Mouse (Mus musculus) T-helper 1 cell (primary cell): ENCODE data around the gene Pak3.
"Not testable (repeated sequence)": the region's sequence is repeated elsewhere in the genome, so short reads cannot be mapped to it uniquely, and the experiment has no call there.

Source experiments
- in situ Hi-C: fragments of 300-600 bp; cut with MboI, MseI; formaldehyde crosslinking; loops from one replicate; pipeline ENCODE4 v1.15.1; 2025; ENCODE audit warnings: high pct_unique_total_duplicates

Pak3 gene

DNA sequence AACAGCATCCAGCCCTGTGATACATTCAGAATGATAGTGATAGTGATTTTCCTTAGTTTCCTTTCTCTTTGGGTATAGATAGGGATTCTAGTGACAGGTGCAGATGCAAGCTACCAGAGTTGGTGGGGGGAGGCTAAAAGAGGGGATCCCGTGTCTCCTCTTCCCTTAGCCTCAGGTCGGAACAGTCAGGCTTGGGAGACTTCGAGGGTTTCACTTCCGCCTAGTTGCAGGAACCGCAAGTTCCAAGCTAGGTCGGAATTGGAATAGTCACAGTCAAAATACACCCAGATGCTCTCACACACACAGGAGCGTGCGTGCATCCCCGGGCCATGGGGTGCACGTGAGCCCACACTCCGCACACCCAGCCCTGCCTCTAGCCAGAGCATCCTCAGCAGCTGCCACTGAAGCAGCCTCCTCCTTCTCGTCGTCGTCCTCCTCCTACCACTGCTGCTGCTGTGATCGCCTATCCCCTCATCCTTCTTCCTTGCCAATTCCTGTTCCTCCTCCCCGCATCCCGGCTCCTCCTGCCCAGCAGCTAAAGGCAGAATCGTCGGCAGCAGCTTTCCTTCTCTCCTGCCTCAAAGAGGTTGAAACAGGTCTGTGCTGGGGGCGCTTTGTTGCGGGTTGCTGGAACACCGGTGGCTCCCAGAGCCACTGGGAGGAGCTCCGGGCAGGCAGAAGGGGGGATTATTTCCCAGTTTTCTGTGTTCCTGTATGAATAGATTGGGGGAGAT is at the start of gene Pak3:
TSS of gene Pak3 (plus strand) at position 424 of the 734 bp plus-strand sequence.
- in situ Hi-C loops = no loop called here

- in situ Hi-C loops = no loop called here
These were observed 35.5 kb upstream of the Pak3 start for GRCm38 (mm10) chrX:143482866-143483265.

DNA sequence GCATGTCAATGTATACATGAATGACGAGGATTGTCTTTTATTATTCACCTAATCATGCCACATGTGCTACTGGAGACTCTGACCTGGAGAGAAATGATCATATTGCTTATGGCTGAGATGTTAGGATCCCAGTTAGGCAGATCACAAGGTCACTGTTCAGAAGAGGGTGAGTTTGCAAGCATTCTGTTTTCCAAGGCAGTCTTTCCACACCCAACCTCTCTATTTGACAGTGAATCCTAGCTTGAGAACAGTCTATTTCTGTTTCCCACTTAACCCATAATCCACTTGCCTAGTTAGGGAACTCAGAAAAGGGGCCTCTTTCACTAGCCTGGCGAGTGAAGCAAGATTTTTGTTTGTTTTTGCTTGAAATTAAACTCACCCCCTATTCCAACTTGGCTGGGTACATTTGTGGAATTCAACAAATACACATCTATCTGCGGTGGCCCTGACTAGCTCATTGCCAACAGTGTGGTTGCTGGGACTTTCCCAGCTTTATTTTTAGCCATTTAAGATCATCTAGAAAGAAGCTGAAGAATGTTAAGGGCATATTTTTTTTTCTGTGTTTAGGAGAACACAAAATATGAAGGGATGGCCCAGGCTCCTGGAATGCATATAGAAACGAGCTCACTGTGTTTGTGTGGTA is 17.2 kb upstream of the Pak3 start:
- in situ Hi-C loops = loop anchor here (10.0 kb wide), 1 partner anchor 1826 kb away; no protein-coding TSS in a partner anchor

DNA sequence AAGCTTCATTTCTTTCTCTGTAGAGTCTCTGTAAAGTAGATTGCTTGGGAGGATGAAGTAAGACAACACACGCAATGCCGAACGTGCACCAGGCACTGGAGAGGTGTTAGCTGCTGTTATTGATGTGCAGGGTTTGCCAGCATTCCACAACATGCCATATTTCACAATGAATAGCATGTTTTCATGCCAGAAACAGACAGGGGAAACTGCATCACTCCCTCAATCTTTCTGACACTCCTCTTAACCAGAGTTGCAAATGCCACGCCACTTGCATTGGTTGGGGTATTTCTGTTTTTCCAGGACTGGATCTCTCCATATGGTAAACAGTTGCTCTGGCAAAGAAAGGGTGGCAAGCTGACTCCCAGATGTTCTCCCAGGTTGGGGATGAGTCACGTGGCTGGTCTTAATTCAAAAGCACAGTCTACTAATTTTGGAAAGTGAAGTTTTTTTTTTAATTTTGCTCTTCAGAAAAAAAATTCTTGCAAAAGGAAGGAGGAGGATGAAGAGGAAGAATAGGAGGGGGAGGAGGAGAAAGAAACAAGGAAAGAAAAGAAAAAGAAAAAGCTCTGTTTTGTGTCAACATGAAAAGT is 16.5 kb upstream of the Pak3 start:
- in situ Hi-C loops = loop anchor here (10.0 kb wide), 1 partner anchor 1827 kb away; no protein-coding TSS in a partner anchor

- in situ Hi-C loops = no loop called here
These were observed 526 bp downstream of the Pak3 start for GRCm38 (mm10) chrX:143518917-143519316.

- in situ Hi-C loops = not testable (repeated sequence)
These were observed 1.1 kb downstream of the Pak3 start for GRCm38 (mm10) chrX:143519454-143519853.

- in situ Hi-C loops = no loop called here
These were observed 1.8 kb downstream of the Pak3 start for GRCm38 (mm10) chrX:143520195-143520594.

DNA sequence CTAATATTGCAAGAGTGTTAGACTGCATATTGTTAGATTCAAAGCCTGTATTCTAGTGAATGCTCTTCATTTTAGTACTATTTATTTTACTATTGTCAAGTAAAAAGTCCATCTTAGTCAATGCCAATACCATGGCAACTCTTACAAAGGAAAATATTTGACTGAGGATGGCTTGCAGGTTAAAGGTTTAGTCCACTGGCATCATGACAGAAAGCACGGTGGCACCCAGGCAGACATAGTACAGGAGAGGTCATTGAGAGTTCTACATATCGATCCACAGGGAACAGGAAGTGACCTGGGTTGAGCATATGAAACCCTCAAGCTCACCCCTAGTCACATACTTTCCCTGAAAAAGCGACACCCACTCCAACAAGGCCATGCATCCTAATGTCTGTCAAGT is 13.9 kb downstream of the Pak3 start:
- in situ Hi-C loops = no loop called here

DNA sequence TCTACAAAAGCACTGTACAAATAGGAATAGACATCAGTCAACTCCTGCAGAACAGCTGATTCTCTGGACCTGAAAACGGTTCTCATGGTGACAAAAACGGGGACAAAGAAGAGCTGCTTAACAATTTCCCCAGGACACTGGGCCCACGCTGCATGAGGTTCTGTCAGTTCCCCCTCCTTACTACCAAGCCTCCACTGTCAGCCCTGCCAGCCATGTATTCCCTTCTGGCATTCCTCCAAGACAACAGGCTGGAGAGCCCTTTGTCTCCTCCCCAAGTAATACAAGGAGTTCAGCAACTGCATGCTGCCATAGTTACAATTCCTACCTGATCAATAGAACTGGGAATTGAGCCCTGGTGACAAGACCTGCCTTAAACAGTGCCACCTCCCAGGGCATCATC is 15.2 kb downstream of the Pak3 start:
- in situ Hi-C loops = no loop called here

- in situ Hi-C loops = no loop called here
These were observed 24.4 kb downstream of the Pak3 start for GRCm38 (mm10) chrX:143542756-143543155.

- in situ Hi-C loops = no loop called here
These were observed 24.9 kb downstream of the Pak3 start for GRCm38 (mm10) chrX:143543186-143543793.

DNA sequence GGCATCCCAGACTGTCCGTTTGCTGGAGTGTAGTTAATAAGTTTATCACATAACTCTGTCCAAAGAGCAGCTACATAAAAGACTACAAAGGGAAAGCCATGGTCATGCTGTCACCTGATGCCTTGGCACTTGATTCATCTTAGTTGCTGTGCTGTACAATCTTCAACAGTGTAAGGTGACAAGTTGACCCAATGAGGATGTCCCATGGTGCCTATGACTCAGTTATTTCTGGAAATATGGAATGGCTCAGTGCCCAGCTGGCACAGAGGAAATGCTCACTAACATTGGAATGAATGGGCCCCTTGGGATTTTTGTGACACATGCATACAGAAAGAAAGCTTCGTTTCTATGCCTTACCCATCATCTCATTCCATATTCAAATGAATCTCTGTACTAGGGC is 55.3 kb downstream of the Pak3 start:
- in situ Hi-C loops = no loop called here

- in situ Hi-C loops = no loop called here
These were observed 61.5 kb downstream of the Pak3 start for GRCm38 (mm10) chrX:143579925-143580324.

DNA sequence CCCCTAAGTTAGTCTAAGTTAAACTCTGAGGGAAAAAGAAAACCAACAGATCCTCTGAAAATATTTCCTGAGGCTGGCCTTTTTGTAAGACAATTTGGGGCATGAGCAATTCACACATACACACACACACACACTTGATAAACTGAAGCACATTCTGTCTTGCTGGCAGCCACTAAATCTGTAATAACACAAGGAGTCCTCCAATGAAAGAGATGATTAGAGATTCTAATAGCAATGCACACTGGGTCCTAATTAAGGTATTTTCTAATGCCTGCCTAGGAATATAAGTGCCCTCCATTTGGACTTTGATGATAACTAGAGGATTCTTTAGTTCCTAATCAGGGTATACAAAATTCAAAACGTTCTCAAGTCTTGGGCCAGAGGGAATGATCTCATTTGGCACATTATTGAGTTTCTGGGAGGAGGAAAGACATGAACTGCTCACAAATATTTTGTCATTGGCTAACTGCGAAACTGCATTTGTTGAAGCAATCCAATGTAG is 62.1 kb downstream of the Pak3 start:
- in situ Hi-C loops = no loop called here

DNA sequence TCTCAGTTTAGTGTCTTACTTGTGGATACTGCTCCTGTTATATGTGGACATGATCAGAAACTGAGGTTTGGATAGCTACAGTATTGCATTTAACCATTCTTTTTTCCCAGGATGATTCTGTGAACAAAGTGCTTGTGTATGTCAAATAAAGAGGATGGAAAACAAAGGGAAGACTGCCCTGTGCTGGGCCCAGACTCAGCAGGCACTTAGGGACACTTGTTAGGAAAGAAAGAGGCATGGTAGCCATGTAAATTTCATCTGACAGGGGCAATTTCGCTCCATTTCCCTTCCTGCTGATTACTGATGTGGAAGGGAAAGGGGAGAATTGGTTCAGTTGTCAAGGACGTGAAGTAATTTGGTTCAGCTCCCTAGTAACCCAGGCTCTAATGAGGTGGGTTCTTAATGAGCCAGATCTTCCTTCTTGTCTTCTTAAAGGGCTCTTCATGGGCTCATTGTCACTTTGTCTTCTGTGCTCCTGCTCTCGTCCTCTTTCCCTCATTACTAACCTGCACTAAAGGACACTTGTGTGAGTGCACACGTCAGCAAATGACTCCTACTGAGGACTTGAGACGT is 88.6 kb downstream of the Pak3 start:
- in situ Hi-C loops = no loop called here

DNA sequence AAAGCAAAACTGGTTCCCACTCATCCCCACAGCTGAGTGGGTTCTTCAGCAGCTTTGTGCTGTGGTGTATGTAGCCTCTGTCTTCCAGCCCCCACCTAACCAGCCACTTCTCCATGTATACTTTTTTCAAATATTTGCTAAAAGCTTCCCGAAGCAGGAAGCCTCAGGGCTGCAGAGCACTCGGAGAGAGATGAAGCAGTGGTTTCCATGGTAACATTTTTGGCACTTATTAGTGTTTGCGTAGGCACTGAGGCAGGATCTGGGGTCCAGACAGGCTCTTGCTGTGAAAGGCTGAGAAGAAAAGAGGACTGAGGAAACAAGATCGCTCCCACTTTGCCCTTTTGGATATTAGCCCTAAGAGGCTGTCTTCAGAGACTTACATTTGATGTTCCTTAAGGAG is 100.3 kb downstream of the Pak3 start:
- in situ Hi-C loops = no loop called here

DNA sequence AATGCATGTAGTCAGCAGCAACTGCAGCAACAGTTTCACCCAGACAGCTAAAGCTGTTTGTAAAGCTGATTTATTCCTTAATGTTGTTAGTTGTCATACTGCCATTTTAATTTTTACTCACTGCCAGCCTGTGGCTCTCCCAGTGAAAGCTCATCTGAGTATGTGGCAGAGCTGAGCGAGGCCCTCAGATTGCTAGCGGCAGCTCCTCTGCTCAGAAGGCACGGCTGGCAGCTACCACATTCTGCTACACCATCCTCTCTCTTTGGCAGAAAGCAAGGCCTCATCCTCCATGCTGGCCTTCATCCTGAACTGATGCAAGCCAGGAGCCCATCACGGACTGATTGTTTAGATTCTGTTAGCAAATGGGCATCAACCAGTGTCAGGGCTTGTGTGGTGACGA is 109.4 kb downstream of the Pak3 start:
- in situ Hi-C loops = no loop called here

- in situ Hi-C loops = no loop called here
These were observed 125.5 kb downstream of the Pak3 start for GRCm38 (mm10) chrX:143643936-143644335.

GRCm38 (mm10) chrX:143644807-143645206 is 126.4 kb downstream of the Pak3 start:
- in situ Hi-C loops = no loop called here

DNA sequence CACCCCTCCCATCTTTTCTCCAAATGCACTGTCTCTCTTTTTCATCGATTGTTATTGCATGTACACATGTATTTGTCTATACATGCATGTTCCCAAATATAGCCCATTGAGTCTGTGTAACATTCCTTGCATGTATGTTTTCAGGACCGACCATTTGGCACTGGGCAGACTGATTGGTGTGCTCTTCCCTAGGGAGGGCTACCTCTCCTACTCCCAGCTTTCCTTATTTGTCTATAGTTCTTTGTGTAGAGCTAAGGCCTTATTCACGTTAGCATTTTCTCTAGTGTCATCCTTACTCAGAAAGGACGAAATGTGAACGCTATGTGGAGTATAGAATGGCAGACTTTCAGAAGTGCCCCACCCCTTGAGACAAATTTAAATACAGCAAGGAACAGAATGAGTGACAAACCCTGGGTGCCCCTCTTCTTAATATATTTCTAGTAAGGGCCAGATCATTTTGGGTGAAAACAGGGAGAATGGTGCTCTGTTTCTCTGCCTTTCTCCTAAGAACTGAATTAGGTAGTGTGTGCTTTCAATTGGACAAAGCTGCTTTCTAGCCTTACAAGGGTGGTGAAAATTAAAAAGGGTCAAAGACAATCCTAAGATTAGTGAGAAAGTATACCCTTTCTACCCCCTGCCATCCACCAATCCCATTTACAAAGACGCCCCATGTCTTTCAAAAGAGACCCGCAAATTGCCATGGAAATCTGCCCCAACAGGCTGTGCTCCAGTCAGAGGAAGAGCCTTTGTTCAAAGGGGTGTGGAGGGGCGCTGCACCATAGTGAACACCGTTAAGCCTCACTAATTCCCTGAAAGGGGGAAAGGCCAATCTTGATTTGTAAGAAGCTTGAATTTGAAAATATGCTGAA is 136.2 kb downstream of the Pak3 start:
- in situ Hi-C loops = no loop called here

- in situ Hi-C loops = no loop called here
These were observed 136.7 kb downstream of the Pak3 start for GRCm38 (mm10) chrX:143655177-143655492.
